Mouse (Mus musculus): ENCODE results near the gene Mtch1.

DNA sequence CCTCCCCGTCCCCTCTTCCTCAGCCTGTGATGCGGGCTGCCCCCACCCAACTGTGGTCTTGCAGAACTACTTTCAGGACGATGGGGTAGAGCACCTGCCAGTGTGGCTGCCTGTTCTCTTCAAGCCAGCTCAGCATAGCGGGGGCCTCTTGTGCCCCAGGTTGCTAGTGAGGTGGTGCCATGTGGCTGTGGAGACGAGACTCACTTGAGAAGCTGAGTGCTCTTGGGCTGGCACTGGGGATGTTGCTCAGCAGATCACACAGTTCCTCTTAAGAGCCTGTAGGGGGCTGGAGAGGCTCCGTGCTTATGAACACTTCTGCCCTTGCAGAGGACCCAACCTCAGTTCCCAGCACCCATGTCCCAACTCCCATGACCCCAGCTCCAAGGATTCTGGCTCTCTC, 49.9 kb downstream of the Mtch1 start:
- TF ChIP-seq CEBPB (IDR thresholded peaks at IDR 0.05; ENCODE audit: low read depth) (no peak), CTCF (IDR thresholded peaks at IDR 0.05; ENCODE audit: control insufficient read depth, insufficient read depth, insufficient read length) (no peak), MYOG (IDR thresholded peaks at IDR 0.05; ENCODE audit: control insufficient read depth, extremely low read depth, insufficient read length) (no peak), MAX (IDR thresholded peaks at IDR 0.05) (no peak), USF1 (IDR thresholded peaks at IDR 0.05; ENCODE audit: low read depth) (no peak), FOSL1 (IDR thresholded peaks at IDR 0.05; ENCODE audit: insufficient read depth, low read length, poor library complexity, severe bottlenecking) (no peak)
